Mouse (Mus musculus) MEL (cell line): ENCODE data around the gene Naa60. TPM values are rescaled to one million over a fixed set of nuclear protein-coding genes. Genes with fewer than 3 reads are reported as not detected.

Source experiments
- polyA plus RNA-seq, 2 experiments: library from polyadenylated mRNA; stranded (reverse) in 1 of 2; unstranded in 1 of 2; fragments of >175 nt in 1 of 2; fragments of >200 nt in 1 of 2; gene quantifications; 2 replicates each; pipeline versions ENCODE4 v1.2.1 to v1.2.4; 2012; ENCODE audit warnings: low replicate concordance in 2 of 2, low read depth in 1 of 2; ENCODE audit not compliant: insufficient read length in 2 of 2, insufficient read depth in 1 of 2, missing spikeins in 1 of 2
- total RNA-seq: library from RNA; depleted of rRNA; stranded (reverse); fragments of 300-350 nt; gene quantifications from 2 replicates; pipeline ENCODE4 v1.2.3, GENCODE M21; 2012; rRNA removed

Naa60 gene
- total and polyA plus RNA-seq, 3 experiments: 28.0 to 67.5 TPM; not detected in 1

Other genes with a start within 250 kb of the Naa60 start
- not detected in 2 replicates for gene Mefv, start 154.3 kb upstream of the Naa60 start, total RNA-seq
- gene Mefv, start 154.3 kb upstream of the Naa60 start, polyA plus RNA-seq: not detected
- gene Zfp263, start 128.3 kb upstream of the Naa60 start, total RNA-seq: 13.5 and 18.5 TPM in 2 replicates
- gene Zfp263, start 128.3 kb upstream of the Naa60 start, polyA plus RNA-seq: 10 to 100 TPM in 1 of 2 experiments, not detected in 1; 17.9 TPM
- gene Olfr15, start 41.5 kb upstream of the Naa60 start, total RNA-seq: not detected in 2 replicates
- not detected for gene Olfr15, start 41.5 kb upstream of the Naa60 start, polyA plus RNA-seq
- 0.39 and 0.46 TPM in 2 replicates for gene Zfp174, start 25.1 kb upstream of the Naa60 start, total RNA-seq
- gene Zfp174, start 25.1 kb upstream of the Naa60 start, polyA plus RNA-seq: 10 to 100 TPM in 1 of 2 experiments, under 1 TPM in 1; 0.58 to 24.5 TPM
- gene Zfp597, start 12.2 kb downstream of the Naa60 start, total RNA-seq: 8.4 and 10.1 TPM in 2 replicates
- gene Zfp597, start 12.2 kb downstream of the Naa60 start, polyA plus RNA-seq: 1 to 10 TPM in 1 of 2 experiments, not detected in 1; 6.9 TPM
- 0.52 and 0.62 TPM in 2 replicates for gene Gm20695, start 12.3 kb downstream of the Naa60 start, total RNA-seq
- not detected for gene Gm20695, start 12.3 kb downstream of the Naa60 start, polyA plus RNA-seq
- gene 1700037C18Rik, start 36.3 kb downstream of the Naa60 start, total RNA-seq: 3.5 and 4.2 TPM in 2 replicates
- 1 to 10 TPM in 1 of 2 experiments, not detected in 1; 7.2 TPM for gene 1700037C18Rik, start 36.3 kb downstream of the Naa60 start, polyA plus RNA-seq
- 26.3 and 28.9 TPM in 2 replicates for gene Cluap1, start 36.4 kb downstream of the Naa60 start, total RNA-seq
- 10 to 100 TPM in 1 of 2 experiments, not detected in 1; 30.7 TPM for gene Cluap1, start 36.4 kb downstream of the Naa60 start, polyA plus RNA-seq
- 0.46 and 0.82 TPM in 2 replicates for gene Nlrc3, start 104.3 kb downstream of the Naa60 start, total RNA-seq
- under 1 TPM in 1 of 2 experiments, not detected in 1; 0.77 TPM for gene Nlrc3, start 104.3 kb downstream of the Naa60 start, polyA plus RNA-seq
- 23.0 and 24.3 TPM in 2 replicates for gene Slx4, start 131.4 kb downstream of the Naa60 start, total RNA-seq
- gene Slx4, start 131.4 kb downstream of the Naa60 start, polyA plus RNA-seq: 10 to 100 TPM in 1 of 2 experiments, not detected in 1; 35.2 TPM
- gene Dnase1, start 164.6 kb downstream of the Naa60 start, total RNA-seq: 0.42 and 0.81 TPM in 2 replicates
- 1 to 10 TPM in 1 of 2 experiments, not detected in 1; 7.7 TPM for gene Dnase1, start 164.6 kb downstream of the Naa60 start, polyA plus RNA-seq
- 120 and 128 TPM in 2 replicates for gene Trap1, start 205.5 kb downstream of the Naa60 start, total RNA-seq
- gene Trap1, start 205.5 kb downstream of the Naa60 start, polyA plus RNA-seq: 100 to 1,000 TPM; 214 to 299 TPM